Mouse (Mus musculus): ENCODE data around the gene Slc40a1.

Gene Slc40a1

DNA sequence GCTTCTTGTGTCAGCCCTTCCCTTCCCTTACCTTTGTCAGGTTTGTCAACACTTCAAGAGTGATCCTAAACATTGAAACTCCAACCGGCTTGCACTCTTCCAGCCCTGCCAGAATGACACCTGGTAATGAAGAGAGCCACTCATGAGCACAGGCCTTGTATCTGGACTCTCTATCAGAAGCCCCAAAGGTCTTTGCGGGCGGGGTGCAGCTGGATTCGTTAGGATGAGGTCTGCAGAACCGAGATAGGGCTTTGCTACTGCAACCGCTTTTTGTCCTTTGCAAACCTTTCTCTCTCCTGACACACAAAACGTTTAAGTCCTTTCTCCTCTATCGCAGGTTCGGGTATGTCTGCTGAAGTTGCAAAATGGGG lies at the start of gene Slc40a1:
Slc40a1 (minus strand) TSS at position 131 of the 371 bp plus-strand sequence.
- WGBS, result 56% methylated on average over 9 of the region's 9 CpGs

GRCm38 (mm10) chr1:45971314-45971713 lies 45.0 kb upstream of the Slc40a1 start:
- WGBS, result 82% methylated on average over 4 of the region's 4 CpGs

DNA sequence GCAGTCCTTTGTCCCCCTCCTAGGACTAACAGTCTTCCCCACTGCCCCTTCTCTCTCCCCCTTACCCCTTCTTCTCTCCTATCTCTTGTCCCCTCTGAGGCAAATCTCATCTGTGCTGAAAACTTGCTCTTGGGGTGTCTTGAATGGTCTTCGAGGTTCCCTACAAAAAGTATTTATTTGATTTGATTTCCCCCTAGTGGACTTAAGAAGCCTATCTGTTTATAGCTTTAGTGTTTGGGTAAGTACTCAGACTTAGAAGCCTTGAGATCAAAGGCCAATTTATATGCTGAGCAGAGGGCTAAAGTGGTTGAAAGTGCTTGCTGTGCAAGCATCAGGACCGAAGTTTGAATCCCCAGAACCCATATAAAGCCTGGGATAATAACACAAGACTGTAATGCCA lies 22.7 kb upstream of the Slc40a1 start:
- 64% methylated on average over 2 of the region's 2 CpGs for WGBS

GRCm38 (mm10) chr1:45947843-45948242 lies 21.5 kb upstream of the Slc40a1 start:
- 71% methylated on average over 1 of the region's 1 CpGs for WGBS

DNA sequence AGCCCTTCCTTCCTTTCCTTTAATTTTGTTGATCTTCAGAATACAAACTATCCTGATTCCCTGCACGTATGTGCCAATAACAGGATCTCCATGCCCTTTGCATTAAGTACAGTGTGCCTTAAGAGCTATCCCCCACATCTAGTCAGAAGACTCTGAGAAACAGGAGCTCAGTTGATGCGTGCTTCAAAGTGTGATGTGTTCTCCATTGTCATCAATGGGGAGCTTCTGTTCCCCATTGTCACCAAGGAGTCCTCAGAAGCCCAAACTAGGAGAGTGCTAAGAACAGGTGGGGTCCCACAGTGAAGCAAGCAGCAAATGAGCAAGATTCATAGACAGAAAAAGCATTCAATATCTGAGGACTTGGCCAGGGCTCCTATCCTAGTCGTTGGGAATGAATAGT lies 588 bp upstream of the Slc40a1 start:
- WGBS, result 69% methylated on average over 3 of the region's 3 CpGs

DNA sequence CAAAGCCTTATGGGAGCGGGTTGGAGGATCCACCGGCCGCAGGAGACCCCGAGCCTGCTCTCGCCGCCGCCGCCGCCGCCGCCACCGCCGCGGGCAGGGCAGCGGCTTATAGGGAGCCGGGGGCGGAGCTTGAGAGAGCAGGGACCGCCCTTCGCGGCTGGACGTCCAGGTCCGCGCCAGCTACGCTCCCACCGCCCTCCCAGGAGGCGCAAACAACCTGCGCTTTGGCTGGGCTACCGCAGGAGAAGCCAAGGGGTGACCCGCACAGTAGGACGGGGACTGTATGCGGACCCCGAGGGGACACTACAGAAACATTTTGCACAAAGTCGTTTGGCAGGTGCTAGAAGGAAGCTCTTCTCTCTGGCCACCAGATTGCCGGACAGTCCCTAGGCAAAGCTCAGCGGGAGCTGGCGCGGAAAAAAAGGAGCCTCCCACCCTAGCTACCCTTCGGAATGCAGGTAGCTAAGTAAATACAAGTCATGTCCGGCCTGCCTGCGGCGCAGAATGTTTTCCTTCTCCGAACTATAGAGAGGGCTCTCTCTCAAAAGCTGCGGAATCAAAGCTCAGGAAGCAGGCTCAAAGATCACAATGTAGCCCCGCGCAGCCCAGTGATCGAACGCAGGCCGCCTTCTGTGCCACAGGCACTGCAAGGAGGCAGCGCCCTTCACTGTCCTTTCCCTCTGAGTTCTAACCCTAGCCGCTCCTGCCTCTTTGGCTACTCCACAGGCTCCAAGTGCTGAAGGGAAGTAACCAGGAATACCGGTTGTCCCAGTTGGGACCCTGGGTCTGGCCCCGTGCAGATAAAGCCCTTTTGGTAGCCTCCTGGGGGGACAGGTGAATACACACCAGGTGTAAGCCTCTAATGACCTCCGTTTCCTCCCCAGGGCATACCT lies 577 bp downstream of the Slc40a1 start:
- 2% methylated on average over 53 of the region's 53 CpGs for WGBS

DNA sequence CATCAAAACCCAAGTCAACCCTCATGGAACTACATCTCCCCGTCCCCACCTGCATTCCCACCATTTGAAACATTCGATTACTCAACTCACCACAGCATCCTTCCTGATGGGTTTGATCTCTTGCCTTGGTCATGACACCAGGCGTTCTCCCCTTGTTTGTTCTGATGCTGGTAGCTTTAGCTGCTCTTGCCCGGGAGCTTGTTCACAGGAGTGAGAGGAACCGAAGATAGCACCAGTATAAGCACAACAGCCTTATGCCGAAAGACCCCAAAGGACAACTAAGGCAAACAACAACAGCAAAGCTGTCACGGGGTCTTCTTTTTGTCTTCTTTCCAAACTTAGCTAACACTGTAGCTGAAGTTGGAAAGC lies 1.2 kb downstream of the Slc40a1 start:
- whole genome bisulfite sequencing, result 13% methylated on average over 7 of the region's 7 CpGs

DNA sequence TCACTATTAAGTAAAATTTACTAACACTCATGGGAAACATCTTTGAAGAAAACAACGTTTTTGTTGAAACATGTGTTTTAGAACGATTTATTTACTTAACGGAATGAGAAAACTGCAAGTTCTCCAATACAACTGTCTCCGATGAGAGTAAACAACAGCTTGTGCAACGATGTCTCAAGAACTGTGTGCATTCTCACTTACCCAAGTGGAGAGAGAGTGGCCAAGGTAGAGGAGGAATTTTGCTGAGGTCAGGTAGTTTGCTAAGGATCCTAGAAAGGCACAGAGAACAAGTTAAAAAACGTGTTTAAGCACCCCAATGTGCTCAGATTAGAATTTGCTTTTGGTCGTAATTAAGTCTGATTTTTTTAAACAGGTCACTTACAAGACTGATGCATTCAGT lies 1.8 kb downstream of the Slc40a1 start:
- 53% methylated on average over 7 of the region's 7 CpGs for WGBS

- WGBS, result 77% methylated on average over 4 of the region's 4 CpGs
Observed at GRCm38 (mm10) chr1:45923306-45923705, 3.0 kb downstream of the Slc40a1 start.

- 92% methylated on average over 3 of the region's 3 CpGs for WGBS
Observed at GRCm38 (mm10) chr1:45920703-45921102, 5.6 kb downstream of the Slc40a1 start.

GRCm38 (mm10) chr1:45919752-45920151 lies 6.6 kb downstream of the Slc40a1 start:
- 81% methylated on average over 1 of the region's 1 CpGs for WGBS

GRCm38 (mm10) chr1:45917136-45917803 lies 9.1 kb downstream of the Slc40a1 start:
- WGBS, result 86% methylated on average over 4 of the region's 4 CpGs

DNA sequence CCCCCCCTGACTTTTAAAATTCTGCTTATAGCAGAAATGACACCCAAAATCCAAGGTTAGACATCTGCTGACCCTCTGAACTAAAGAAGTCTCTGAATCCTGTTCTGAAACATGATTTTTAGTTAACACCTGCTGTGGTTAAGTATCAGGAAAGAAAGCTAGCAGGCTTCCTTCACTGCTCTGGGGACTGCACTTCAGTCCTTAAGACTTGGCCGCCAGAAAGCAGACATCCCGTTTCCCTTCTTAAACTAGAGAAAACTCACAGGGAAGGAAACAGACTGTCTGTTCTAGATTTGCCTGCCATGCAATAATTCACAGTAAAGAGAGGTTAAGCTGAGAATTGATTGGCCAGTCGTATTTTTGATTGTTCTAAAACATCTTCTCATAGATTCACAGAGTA lies 10.1 kb downstream of the Slc40a1 start:
- 71% methylated on average over 3 of the region's 3 CpGs for WGBS

GRCm38 (mm10) chr1:45914236-45914635 lies 12.1 kb downstream of the Slc40a1 start:
- WGBS, result 92% methylated on average over 4 of the region's 4 CpGs

- WGBS, result 58% methylated on average over 5 of the region's 5 CpGs
Observed at GRCm38 (mm10) chr1:45905107-45905821, 21.1 kb downstream of the Slc40a1 start.

- WGBS, result 82% methylated on average over 3 of the region's 3 CpGs
Observed at GRCm38 (mm10) chr1:45904161-45904560, 22.2 kb downstream of the Slc40a1 start.

- 67% methylated on average over 1 of the region's 1 CpGs for WGBS
Observed at GRCm38 (mm10) chr1:45898044-45898443, 28.3 kb downstream of the Slc40a1 start.

GRCm38 (mm10) chr1:45894168-45894912 lies 32.0 kb downstream of the Slc40a1 start:
- WGBS, result 90% methylated on average over 6 of the region's 6 CpGs

DNA sequence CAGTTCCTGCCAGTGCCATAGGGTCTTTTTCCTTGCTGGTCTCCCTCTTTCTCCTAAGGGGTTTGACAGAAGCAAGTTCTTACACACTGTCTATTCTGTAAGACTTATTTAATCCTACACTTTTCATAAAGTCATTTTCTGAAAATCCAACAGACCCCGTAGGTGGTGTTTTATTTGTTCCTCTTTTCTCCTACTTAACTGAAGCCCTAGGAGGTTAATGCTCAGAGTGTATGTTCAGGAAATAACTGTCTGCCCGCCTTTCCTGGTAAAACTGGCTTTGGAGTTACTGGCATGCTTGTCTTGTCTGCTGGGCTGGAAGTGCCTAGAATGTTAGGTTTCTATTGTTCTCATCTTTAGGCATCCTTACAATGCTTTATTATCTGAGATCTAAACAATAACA lies 34.3 kb downstream of the Slc40a1 start:
- WGBS, result 77% methylated on average over 2 of the region's 2 CpGs

GRCm38 (mm10) chr1:45890173-45890572 lies 36.1 kb downstream of the Slc40a1 start, which contains the start of gene Gm5269:
Gene Gm5269 (minus strand): TSS chr1:45890273.

GRCm38 (mm10) chr1:45886800-45887199 lies 39.5 kb downstream of the Slc40a1 start:
- 94% methylated on average over 9 of the region's 9 CpGs for WGBS

DNA sequence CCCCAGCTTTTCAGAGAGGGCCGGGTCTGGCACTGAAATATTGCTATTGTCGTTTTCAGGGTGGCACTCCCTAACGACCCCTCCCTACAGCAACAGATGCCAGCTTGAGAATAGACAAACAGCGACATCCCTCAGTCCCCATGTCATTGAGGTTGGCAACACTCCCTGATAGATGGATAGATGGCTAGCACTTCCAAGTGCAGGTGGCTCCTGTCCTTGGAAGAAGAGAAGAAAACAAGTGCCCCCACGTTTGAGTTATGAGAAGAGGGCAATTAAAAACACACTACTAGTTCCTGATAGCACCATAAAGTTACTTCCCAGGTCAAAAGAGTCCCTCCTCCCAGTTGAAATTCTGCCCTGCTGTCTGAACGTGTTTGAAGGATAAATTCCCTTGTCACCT lies 44.2 kb downstream of the Slc40a1 start:
- 65% methylated on average over 6 of the region's 6 CpGs for WGBS
